In the genomic region with DNA sequence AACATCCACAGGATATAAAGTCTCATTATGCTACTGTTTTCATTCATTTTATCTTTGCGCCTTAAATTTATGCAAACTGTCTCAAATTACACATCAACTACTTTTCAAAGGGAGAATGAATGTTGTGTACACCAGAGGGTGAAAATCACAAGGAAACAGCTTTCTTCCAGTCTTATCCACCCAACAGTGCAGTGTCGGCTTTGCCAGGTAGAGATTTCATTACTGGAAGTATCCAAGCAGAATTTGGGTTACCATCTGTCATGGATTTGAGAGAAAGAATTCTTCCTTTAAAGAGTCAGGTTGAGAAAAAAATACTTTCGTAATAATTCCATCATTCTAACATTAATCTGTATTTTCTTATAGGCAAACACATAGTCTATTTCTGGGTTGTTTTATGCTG, we compare ENCODE assay signal across 24 mouse cellular contexts. TPM values are rescaled to one million over a fixed set of nuclear protein-coding genes. Genes with fewer than 3 reads are reported as not detected.
DNase-seq lines count a peak whose midpoint lies in the region.
"Had no signal": no experiment of that assay in that cellular context is flagged by ENCODE, and none has a peak within 500 bp of the region (broad histone marks: within the 10 kb centered on the region; RNA-seq: fewer than 3 reads in every experiment).

No protein-coding gene starts in this region.

- peak; percentile 6 for DNase-seq in layer of hippocampus, adult 9-11 months
- no peak for DNase-seq in layer of hippocampus, postnatal 25 days (ENCODE audit: extremely low spot score in 1 of 2, low spot score in 1 of 2)
- peak; percentile 97 for DNase-seq in brain, adult 2 months (ENCODE audit: low read depth, low spot score)
- peak; percentile 60 for DNase-seq in cerebellum, adult 11 months
- DNase-seq in cerebellum, adult 9-11 months = peak; percentile 85
- DNase-seq in kidney, postnatal 4 days = no peak
- no peak for DNase-seq in urinary bladder, adult 2 months (ENCODE audit: low spot score)
- DNase-seq in adrenal gland, postnatal 25 days = no peak
- DNase-seq: B cell, adult 2 months; embryo, embryonic 11 days; gastrocnemius, postnatal 25 days; heart, adult 18-20 months; heart, postnatal 10 days; kidney, adult 2 months; liver, embryonic 13.5 days; lung, adult 2 months; lung, postnatal 14 days had no signal

RNA-seq across cellular contexts. Expression of a gene that starts 48.8 kb away (rescaled TPM):
- total RNA-seq in layer of hippocampus, postnatal 25 days (2021) = 100 to 1,000 TPM; 133 to 152 TPM
- polyA plus RNA-seq in urinary bladder, adult 2 months (2012; rRNA removed) = 0.34 and 0.44 TPM in 2 replicates
- 0.36 and 0.38 TPM in 2 replicates for total RNA-seq in adrenal gland, postnatal 25 days (2021)
- total RNA-seq: CH12.LX; megakaryocyte progenitor cell, adult 5-6 weeks; monocyte, adult 5-6 weeks; neutrophil, adult 5-6 weeks had no signal
- polyA plus RNA-seq: G1E; kidney, adult 2 months; lung, adult 2 months; Patski; thymus, postnatal 0 days had no signal

Comparison
In these comparisons a context has a peak if more than half of its experiments do, and no peak if none do; other contexts are left out.
1. DNase-seq: peak in layer of hippocampus, adult 9-11 months (single experiment), brain, adult 2 months (single experiment), cerebellum, adult 11 months (single experiment) and cerebellum, adult 9-11 months (single experiment); none in layer of hippocampus, postnatal 25 days (0 of 2), kidney, postnatal 4 days (0 of 2), urinary bladder, adult 2 months (single experiment) and adrenal gland, postnatal 25 days (single experiment).
2. RNA of a gene that starts 48.8 kb away (total RNA-seq): 133 to 152 TPM in layer of hippocampus, postnatal 25 days; 0.36 to 0.38 TPM in adrenal gland, postnatal 25 days; every median in the first group is over 10 times any median in the second.